Mouse (Mus musculus): ENCODE measurements around the gene Abhd12b. TPM values are rescaled to one million over a fixed set of nuclear protein-coding genes. Genes with fewer than 3 reads are reported as not detected.
"Not testable (repeated sequence)": the region's sequence is repeated elsewhere in the genome, so short reads cannot be mapped to it uniquely, and the experiment has no call there.

Abhd12b gene
- polyA plus RNA-seq, 1 experiment from 2014 or later = 0.34 TPM

DNA sequence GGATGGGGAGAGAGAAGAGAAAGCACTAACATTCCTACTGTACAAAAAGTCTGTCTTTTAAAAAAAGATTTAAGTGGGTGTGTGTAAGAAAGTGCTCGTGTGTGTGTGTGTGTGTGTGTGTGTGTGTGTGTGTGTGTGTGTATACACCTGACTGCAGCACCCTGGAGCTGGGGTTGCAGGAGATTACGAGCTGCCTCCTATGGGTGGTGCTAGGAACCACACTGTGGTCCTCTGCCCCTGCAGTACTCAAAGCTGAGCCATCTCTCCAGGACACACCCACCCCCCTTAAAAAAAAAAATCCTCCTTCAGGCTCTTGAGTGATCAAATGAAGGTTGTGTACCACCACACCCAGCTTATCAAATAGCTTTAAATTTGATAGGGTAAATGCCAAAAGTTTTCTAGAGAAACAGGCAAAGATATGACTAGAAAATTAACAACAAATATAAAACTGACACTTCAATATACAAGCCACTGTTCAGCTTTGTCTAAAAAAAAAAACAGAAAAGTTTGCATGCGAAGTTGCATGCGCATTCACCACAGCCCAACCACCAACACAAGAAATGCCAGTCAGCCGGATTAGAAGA lies 12.9 kb upstream of the Abhd12b start:
- Histone ChIP-seq H3K4me3 (replicated peaks) (no peak overlapping the region), H3K36me3 (no peaks in the 10 kb centered on the region), H3K9me3 (no peaks in the 10 kb centered on the region), H3K4me1 (replicated peaks) (no peaks in the 10 kb centered on the region; the same call in 1 of the 2 replicates), H3K4me2 (replicated peaks) (no peak overlapping the region), H3K9ac (replicated peaks) (no peak overlapping the region), H3K27ac (no peak overlapping the region), H3K27me3 (no peaks in the 10 kb centered on the region)
- WGBS = 94% methylated on average over 5 of the region's 5 CpGs
- ATAC-seq = no peak

DNA sequence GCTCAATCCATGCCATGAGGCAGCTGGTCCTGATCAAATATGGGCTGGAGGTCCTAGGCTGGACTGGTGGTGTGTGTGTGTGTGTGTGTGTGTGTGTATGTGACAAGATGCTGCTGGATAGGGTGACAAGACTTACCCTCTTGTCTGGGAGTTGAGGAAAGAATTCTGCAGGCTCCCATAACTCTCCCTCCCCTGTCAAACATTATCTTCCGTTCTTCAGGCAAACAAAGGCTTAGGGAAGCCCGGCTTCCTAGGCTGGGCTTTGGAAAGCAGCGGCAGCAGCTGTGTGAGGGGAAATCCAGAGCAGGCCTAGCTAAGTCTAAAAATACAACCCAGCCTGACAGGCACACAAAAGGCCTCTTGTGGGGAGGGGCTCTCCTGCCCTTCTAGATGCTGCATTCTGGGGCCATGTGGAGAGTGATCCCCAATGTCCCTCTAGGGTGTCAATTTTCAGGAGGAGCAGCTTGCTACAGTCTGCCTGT lies 9.8 kb upstream of the Abhd12b start:
- not testable (repeated sequence) for H3K36me3 ChIP-seq; ATAC-seq; H3K27me3 ChIP-seq; H3K4me3 ChIP-seq (replicated peaks); H3K9ac ChIP-seq (replicated peaks); H3K9me3 ChIP-seq; H3K4me2 ChIP-seq (replicated peaks)
- 22% methylated on average over 3 of the region's 3 CpGs for WGBS
- Histone ChIP-seq H3K4me1 (replicated peaks) (peaks cover 17% of the 10 kb centered on the region), H3K27ac (peak overlapping the region; percentile 36; the same call in 1 of the 2 replicates)

- no peak for ATAC-seq
- H3K4me2 ChIP-seq (replicated peaks) = no peak overlapping the region
- peaks cover 17% of the 10 kb centered on the region for H3K4me1 ChIP-seq (replicated peaks)
- no peaks in the 10 kb centered on the region for H3K9me3 ChIP-seq
- no peak overlapping the region for H3K9ac ChIP-seq (replicated peaks)
- no peaks in the 10 kb centered on the region for H3K36me3 ChIP-seq
- H3K27me3 ChIP-seq = no peaks in the 10 kb centered on the region
- WGBS = 53% methylated on average over 20 of the region's 20 CpGs
- H3K4me3 ChIP-seq (replicated peaks) = no peak overlapping the region
- peak overlapping the region; percentile 25; the same call in 1 of the 2 replicates for H3K27ac ChIP-seq
These were observed 9.1 kb upstream of the Abhd12b start for GRCm38 (mm10) chr12:70144637-70145448.

- peaks cover 17% of the 10 kb centered on the region for H3K4me1 ChIP-seq (replicated peaks)
- H3K4me3 ChIP-seq (replicated peaks) = no peak overlapping the region
- no peaks in the 10 kb centered on the region for H3K9me3 ChIP-seq
- H3K36me3 ChIP-seq = no peaks in the 10 kb centered on the region
- H3K4me2 ChIP-seq (replicated peaks) = no peak overlapping the region
- H3K27me3 ChIP-seq = no peaks in the 10 kb centered on the region
- whole genome bisulfite sequencing = 91% methylated on average over 6 of the region's 6 CpGs
- no peak for ATAC-seq
- H3K9ac ChIP-seq (replicated peaks) = no peak overlapping the region
- H3K27ac ChIP-seq = no peak overlapping the region
These were observed 8.4 kb upstream of the Abhd12b start for GRCm38 (mm10) chr12:70145586-70145985.

GRCm38 (mm10) chr12:70147986-70148630 lies 5.8 kb upstream of the Abhd12b start:
- 9% methylated on average over 13 of the region's 13 CpGs for WGBS
- Histone ChIP-seq H3K27me3 (no peaks in the 10 kb centered on the region), H3K36me3 (no peaks in the 10 kb centered on the region), H3K27ac (peak overlapping the region; percentile 64), H3K4me3 (replicated peaks) (peak overlapping the region; percentile 20), H3K4me2 (replicated peaks) (peak overlapping the region; percentile 47), H3K9ac (replicated peaks) (no peak overlapping the region; the same call in 1 of the 2 replicates), H3K9me3 (no peaks in the 10 kb centered on the region), H3K4me1 (replicated peaks) (peaks cover 17% of the 10 kb centered on the region)
- peak; percentile 64 for ATAC-seq

DNA sequence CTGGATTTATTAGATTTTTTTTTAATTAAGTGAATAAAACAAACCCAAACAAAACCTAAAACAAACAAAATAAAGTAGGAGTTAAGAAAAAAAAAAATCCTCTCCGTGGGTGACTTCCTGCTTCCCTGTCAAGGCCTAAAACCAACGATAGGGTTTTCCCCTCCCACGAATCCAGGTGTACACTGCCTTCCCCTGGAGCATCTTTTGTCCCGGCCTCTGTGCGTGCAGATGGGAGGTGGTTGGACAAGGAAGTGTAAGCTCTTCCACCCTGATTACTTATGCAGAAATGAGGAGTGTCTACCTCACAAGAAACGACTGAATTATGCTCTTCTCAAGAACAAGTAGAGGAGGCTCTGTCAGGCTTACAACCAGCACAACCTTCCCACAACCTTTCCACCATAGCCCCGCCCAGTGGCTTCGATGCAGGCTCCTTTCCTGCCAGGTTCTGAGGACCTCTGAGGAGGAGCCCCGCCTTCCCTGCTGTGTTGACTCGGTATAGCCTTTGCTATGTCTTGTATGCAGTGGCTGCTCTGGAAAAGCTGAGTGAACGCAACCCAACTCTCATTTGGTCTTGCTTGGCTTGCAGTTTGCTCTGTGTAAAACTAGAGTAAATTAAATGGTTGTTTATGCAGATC lies 5.2 kb upstream of the Abhd12b start:
- no peak overlapping the region for H3K4me3 ChIP-seq (replicated peaks)
- no peaks in the 10 kb centered on the region for H3K9me3 ChIP-seq
- no peaks in the 10 kb centered on the region for H3K36me3 ChIP-seq
- H3K4me2 ChIP-seq (replicated peaks) = peak overlapping the region; percentile 47; the same call in 1 of the 2 replicates
- WGBS = 11% methylated on average over 11 of the region's 11 CpGs
- peak overlapping the region; percentile 64 for H3K27ac ChIP-seq
- peaks cover 19% of the 10 kb centered on the region for H3K4me1 ChIP-seq (replicated peaks)
- no peak overlapping the region for H3K9ac ChIP-seq (replicated peaks)
- ATAC-seq = peak; percentile 57
- H3K27me3 ChIP-seq = no peaks in the 10 kb centered on the region

DNA sequence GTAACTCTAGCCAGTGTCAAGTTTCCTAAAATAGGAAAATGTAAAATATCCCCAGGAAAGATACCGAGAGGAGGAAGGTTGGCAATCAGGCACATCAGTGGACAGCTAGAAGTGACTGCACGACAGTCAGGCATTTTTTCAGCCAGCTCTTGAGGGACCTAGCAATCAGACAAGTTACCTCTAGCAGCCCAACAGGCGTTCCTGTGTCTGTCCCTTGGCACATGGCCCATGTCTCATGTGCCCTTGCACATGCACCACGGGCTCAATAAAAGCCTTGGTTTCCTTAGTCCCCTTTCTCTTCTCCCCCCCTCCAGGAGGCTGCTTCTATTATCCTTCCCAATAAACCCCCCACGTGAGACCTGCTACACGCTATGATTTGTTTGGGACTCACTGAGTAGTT lies 2.3 kb downstream of the Abhd12b start:
- no peaks in the 10 kb centered on the region for H3K27me3 ChIP-seq
- WGBS = 76% methylated on average over 6 of the region's 6 CpGs
- H3K27ac ChIP-seq = no peak overlapping the region
- no peaks in the 10 kb centered on the region for H3K36me3 ChIP-seq
- no peaks in the 10 kb centered on the region for H3K9me3 ChIP-seq
- no peak overlapping the region for H3K9ac ChIP-seq (replicated peaks)
- ATAC-seq = no peak
- no peak overlapping the region for H3K4me3 ChIP-seq (replicated peaks)
- H3K4me2 ChIP-seq (replicated peaks) = no peak overlapping the region
- 0 out of 2 replicates have a peak, but pooled peaks cover 16% of the 10 kb centered on the region for H3K4me1 ChIP-seq (replicated peaks)

DNA sequence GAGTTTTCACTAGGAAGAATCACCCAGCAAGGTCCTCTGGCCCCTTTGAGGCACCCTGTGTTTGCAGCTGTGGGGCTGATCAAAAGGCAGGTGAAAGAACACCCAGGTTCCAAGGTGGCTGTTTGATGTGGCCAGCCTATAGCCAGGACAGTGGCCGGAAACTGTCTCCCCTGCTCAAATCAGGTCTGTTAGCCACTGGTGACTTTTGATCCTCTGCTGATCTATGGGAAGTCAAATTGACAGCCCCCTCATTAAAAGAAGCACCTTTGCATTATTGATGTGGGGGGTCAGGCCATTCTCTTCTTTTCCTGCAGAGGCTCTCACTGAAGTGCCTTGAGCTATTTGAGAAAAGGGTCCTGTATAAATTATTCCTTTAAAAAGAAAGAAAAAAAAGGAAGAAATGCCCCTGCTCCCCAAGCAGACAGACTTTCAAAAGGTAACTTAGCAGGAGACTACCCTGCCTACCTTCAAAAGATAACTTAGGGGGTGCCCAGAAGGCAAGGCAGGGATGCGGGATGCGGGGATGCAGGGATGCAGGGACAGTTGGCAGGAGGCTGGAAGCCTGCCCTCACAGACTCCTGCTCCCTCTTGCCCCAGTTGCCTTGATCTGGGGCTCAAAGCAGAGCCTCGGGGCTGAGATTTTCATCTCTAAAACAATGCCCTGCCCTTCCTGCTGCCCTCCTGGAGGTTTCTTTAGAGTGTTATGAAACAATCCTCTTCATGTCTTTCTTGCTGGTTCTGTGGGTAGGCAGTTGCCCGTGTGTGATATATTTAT lies 3.5 kb downstream of the Abhd12b start:
- H3K9ac ChIP-seq (replicated peaks) = no peak overlapping the region
- no peaks in the 10 kb centered on the region for H3K27me3 ChIP-seq
- no peaks in the 10 kb centered on the region for H3K9me3 ChIP-seq
- peak; percentile 78 for ATAC-seq
- WGBS = 47% methylated on average over 5 of the region's 5 CpGs
- H3K27ac ChIP-seq = peak overlapping the region; percentile 44
- H3K36me3 ChIP-seq = no peaks in the 10 kb centered on the region
- H3K4me2 ChIP-seq (replicated peaks) = no peak overlapping the region
- no peak overlapping the region for H3K4me3 ChIP-seq (replicated peaks)
- H3K4me1 ChIP-seq (replicated peaks) = 0 out of 2 replicates have a peak, but pooled peaks cover 16% of the 10 kb centered on the region

- H3K36me3 ChIP-seq = no peaks in the 10 kb centered on the region
- H3K4me1 ChIP-seq (replicated peaks) = peaks cover 24% of the 10 kb centered on the region
- H3K4me2 ChIP-seq (replicated peaks) = no peak overlapping the region
- WGBS = 88% methylated on average over 5 of the region's 5 CpGs
- no peaks in the 10 kb centered on the region for H3K9me3 ChIP-seq
- no peak overlapping the region for H3K27ac ChIP-seq
- H3K9ac ChIP-seq (replicated peaks) = no peak overlapping the region
- H3K4me3 ChIP-seq (replicated peaks) = no peak overlapping the region
- no peaks in the 10 kb centered on the region for H3K27me3 ChIP-seq
- no peak for ATAC-seq
These were observed 7.1 kb downstream of the Abhd12b start for GRCm38 (mm10) chr12:70161057-70161456.

GRCm38 (mm10) chr12:70164741-70165140 lies 10.8 kb downstream of the Abhd12b start:
- no peak overlapping the region for H3K4me2 ChIP-seq (replicated peaks)
- H3K4me3 ChIP-seq (replicated peaks) = no peak overlapping the region
- no peaks in the 10 kb centered on the region for H3K36me3 ChIP-seq
- H3K4me1 ChIP-seq (replicated peaks) = peaks cover 10% of the 10 kb centered on the region
- 87% methylated on average over 3 of the region's 3 CpGs for WGBS
- H3K27ac ChIP-seq = no peak overlapping the region
- no peaks in the 10 kb centered on the region for H3K9me3 ChIP-seq
- ATAC-seq = no peak
- H3K27me3 ChIP-seq = no peaks in the 10 kb centered on the region
- H3K9ac ChIP-seq (replicated peaks) = no peak overlapping the region

- Histone ChIP-seq H3K9ac (replicated peaks) (no peak overlapping the region), H3K36me3 (no peaks in the 10 kb centered on the region), H3K4me1 (replicated peaks) (peaks cover 10% of the 10 kb centered on the region), H3K4me3 (replicated peaks) (no peak overlapping the region), H3K4me2 (replicated peaks) (no peak overlapping the region), H3K9me3 (no peaks in the 10 kb centered on the region), H3K27ac (no peak overlapping the region), H3K27me3 (no peaks in the 10 kb centered on the region)
- no peak for ATAC-seq
- 93% methylated on average over 4 of the region's 4 CpGs for WGBS
These were observed 14.0 kb downstream of the Abhd12b start for GRCm38 (mm10) chr12:70167950-70168349.
